Mouse (Mus musculus) frontal cortex, postnatal 36 days (tissue): Measurements from ENCODE around the gene Acacb.

Experiments
- DNase-seq, 2 experiments: peaks; one replicate each; pipeline ENCODE4 v3.0.0; 2022; ENCODE audit warnings: low spot score in 2 of 2

Gene Acacb

GRCm38 (mm10) chr5:114175596-114176171 is 29.3 kb downstream of the Acacb start:
- peak; percentile 47 to 62 for DNase-seq

GRCm38 (mm10) chr5:114176548-114177400 is 30.4 kb downstream of the Acacb start:
- DNase-seq: no peak

GRCm38 (mm10) chr5:114177966-114178719 is 31.8 kb downstream of the Acacb start:
- no peak for DNase-seq

GRCm38 (mm10) chr5:114179541-114179940 is 33.2 kb downstream of the Acacb start:
- DNase-seq: no peak

GRCm38 (mm10) chr5:114183493-114183892 is 37.2 kb downstream of the Acacb start:
- no peak for DNase-seq

- DNase-seq: no peak
Observed at GRCm38 (mm10) chr5:114187108-114187507, 40.8 kb downstream of the Acacb start.

GRCm38 (mm10) chr5:114188900-114189464 is 42.6 kb downstream of the Acacb start:
- DNase-seq: no peak

GRCm38 (mm10) chr5:114194161-114194560 is 47.8 kb downstream of the Acacb start:
- DNase-seq: no peak

- no peak for DNase-seq
Observed at GRCm38 (mm10) chr5:114199116-114199777, 52.9 kb downstream of the Acacb start.

GRCm38 (mm10) chr5:114206158-114206557 is 59.8 kb downstream of the Acacb start:
- no peak for DNase-seq

GRCm38 (mm10) chr5:114213183-114213582 is 66.8 kb downstream of the Acacb start:
- DNase-seq: no peak

- DNase-seq: no peak
Observed at GRCm38 (mm10) chr5:114218771-114219170, 72.4 kb downstream of the Acacb start.

GRCm38 (mm10) chr5:114226051-114226450 is 79.7 kb downstream of the Acacb start:
- no peak for DNase-seq

GRCm38 (mm10) chr5:114228901-114229300 is 82.6 kb downstream of the Acacb start:
- no peak for DNase-seq

GRCm38 (mm10) chr5:114238924-114239323 is 92.6 kb downstream of the Acacb start:
- no peak for DNase-seq

- no peak for DNase-seq
Observed at GRCm38 (mm10) chr5:114239737-114240136, 93.4 kb downstream of the Acacb start.

GRCm38 (mm10) chr5:114246465-114246864 is 100.1 kb downstream of the Acacb start:
- no peak for DNase-seq

- peak; percentile 51 to 65 for DNase-seq
Observed at GRCm38 (mm10) chr5:114248174-114248589, 101.8 kb downstream of the Acacb start.

GRCm38 (mm10) chr5:114259495-114259894 is 113.2 kb downstream of the Acacb start:
- DNase-seq: no peak

- no peak for DNase-seq
Observed at GRCm38 (mm10) chr5:114261494-114261893, 115.2 kb downstream of the Acacb start.

- DNase-seq: no peak
Observed at GRCm38 (mm10) chr5:114264030-114264459, 117.7 kb downstream of the Acacb start.

- no peak for DNase-seq
Observed at GRCm38 (mm10) chr5:114264791-114265190, 118.5 kb downstream of the Acacb start.
